Mouse (Mus musculus): Measurements from ENCODE around the gene Elk3.

DNA sequence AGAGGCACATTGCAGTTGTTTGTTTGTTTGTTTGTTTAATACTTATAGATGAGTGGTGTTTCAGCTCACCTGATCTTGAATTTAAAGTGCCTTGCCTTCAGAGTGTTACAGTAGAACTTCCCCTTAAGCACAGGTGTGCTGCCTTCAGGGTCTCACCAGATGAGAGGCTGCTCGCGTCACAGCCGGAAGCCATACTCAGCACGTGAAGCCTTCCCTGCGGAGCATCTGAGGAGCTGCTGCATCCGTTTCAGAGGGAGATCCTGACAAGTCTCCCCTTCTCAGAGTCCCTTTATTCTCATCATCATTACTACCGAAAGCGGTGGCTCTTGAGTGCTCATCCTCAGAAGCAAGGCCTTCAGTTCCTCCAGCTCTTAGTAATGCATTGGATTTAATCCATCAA, 62.5 kb downstream of the Elk3 start:
- no peak for TF ChIP-seq CTCF (IDR thresholded peaks at IDR 0.05; ENCODE audit: low read depth, low read length)
- no peak for TF ChIP-seq POLR2A (IDR thresholded peaks at IDR 0.05; ENCODE audit: extremely low read depth, insufficient read depth, low read length)
